Mouse (Mus musculus) heart, postnatal 0 days (tissue): ENCODE measurements around the gene Stk10.

ENCODE experiments used
- CTCF ChIP-seq: IDR thresholded peaks from 2 replicates; pipeline ENCODE4 v1.5.1; 2016; ENCODE audit warnings: antibody characterized with exemption, control low read depth, low read depth
- EP300 ChIP-seq: IDR thresholded peaks from 2 replicates; pipeline ENCODE4 v1.6.1; 2016; ENCODE audit warnings: antibody characterized with exemption, low read depth

DNA sequence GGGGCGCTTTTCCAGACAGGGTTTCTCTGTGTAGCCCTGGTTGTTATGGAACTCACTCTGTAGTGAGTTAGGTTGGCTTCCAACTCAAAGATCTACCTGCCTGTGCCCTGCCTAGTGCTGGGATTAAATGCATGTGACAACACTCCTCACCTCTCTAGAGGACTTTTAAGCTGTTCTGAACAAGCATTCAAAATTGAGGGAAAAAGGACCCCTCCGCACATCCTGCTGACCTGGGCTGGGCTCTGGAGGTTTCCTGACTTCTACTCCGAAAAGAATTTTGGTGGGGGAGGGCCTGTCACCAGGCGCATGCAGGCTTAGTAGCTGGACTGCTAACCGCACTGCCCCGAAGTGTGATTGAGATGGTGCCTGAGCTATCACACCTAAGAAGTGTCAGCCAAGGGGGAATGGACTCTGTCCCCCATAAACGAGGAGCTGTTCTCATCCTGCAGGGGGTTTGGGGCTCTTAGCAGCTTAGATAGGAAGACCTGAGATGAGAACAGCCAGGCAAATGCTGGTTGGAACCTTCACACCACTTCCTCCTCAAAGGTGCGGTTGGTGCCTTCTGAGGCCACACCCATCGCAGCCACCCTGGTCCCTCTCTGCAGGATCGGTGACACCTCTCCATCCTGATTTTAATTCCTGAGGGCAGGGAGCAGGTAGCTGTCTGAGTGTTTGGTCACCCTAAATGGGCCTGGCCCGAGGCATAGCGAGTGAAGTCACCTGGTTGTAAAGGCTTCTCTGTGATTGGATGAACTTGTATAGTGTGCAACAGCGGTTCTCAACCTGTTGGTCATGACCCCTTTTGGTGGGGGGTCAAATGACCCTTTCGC lies 20.4 kb downstream of the Stk10 start:
- TF ChIP-seq CTCF (no peak), EP300 (no peak)
